Mouse (Mus musculus): ENCODE results near the gene Erlin1. TPM values are rescaled to one million over a fixed set of nuclear protein-coding genes. Genes with fewer than 3 reads are reported as not detected.

Gene Erlin1
- total and polyA plus RNA-seq, 3 experiments, result 8.2 to 21.7 (median 11.0) TPM

DNA sequence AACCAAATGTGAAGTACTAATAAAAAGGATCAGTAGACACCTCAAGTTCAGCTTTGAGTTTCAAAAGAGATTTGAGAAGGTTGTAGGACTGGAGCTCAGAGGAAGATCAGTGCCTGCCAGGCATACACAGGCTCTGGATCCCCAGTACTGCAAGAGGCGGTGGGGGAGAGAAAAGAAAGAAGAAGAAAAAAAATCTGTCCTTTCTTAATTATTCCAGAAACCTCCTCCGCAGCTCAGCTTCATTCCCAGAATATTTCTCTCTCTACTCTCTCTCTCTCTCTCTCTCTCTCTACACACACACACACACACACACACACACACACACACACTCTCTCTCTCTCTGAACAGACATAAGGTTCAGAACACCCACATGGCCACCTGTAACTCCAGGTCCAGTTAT is 10.4 kb upstream of the Erlin1 start:
- Histone ChIP-seq H3K36me3 (replicated peaks) (peaks cover 88% of the 10 kb centered on the region), H3K4me1 (ENCODE audit: insufficient read depth, low read depth, low read length) (no peaks in the 10 kb centered on the region), H3K27me3 (ENCODE audit: insufficient read depth, low read length) (no peaks in the 10 kb centered on the region), H3K9me3 (replicated peaks) (no peaks in the 10 kb centered on the region), H3K4me3 (ENCODE audit: low read depth, low read length) (no peak overlapping the region)
- DNase-seq (ENCODE audit: low spot score) (no peak), ATAC-seq (ENCODE audit: extremely low read depth, insufficient number of reproducible peaks, low FRiP score, poor library complexity, severe bottlenecking) (no peak)
- no peak for TF ChIP-seq CTCF (IDR thresholded peaks at IDR 0.05; ENCODE audit: low read depth, low read length)
- TF ChIP-seq GATA1 (IDR thresholded peaks at IDR 0.05; ENCODE audit: borderline replicate concordance, low read length), result no peak
- TF ChIP-seq POLR2AphosphoS5 (IDR thresholded peaks at IDR 0.05; ENCODE audit: insufficient replicate concordance, low read depth, low read length), result no peak
- no peak for TF ChIP-seq GATA2 (IDR thresholded peaks at IDR 0.05; ENCODE audit: borderline replicate concordance, low read depth, low read length)
- no peak for TF ChIP-seq TAL1 (conservative IDR thresholded peaks at IDR 0.05; ENCODE audit: low read depth, low read length)

DNA sequence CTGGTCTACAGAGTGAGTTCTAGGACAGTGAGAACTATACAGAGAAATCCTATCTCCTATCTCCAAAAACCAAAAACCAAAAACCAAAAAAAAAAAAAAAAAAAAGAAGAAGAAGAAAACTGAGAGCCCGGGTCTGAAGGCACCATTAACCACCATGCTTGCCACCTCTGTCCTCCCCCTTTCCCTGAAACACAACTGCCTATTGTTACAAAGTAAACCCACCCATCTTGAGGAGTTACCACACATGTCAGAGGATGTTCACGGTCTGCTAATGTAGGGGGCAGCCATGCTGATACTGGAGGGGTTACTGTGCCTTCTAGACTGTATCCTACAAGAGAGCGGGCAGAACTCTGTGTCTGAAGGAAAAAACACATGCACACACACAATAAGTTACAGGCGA is 7.4 kb upstream of the Erlin1 start:
- no peaks in the 10 kb centered on the region for H3K27me3 ChIP-seq (ENCODE audit: insufficient read depth, low read length)
- H3K36me3 ChIP-seq (replicated peaks), result peaks cover 85% of the 10 kb centered on the region
- TF ChIP-seq GATA1 (IDR thresholded peaks at IDR 0.05; ENCODE audit: borderline replicate concordance, low read length), result no peak
- no peak for TF ChIP-seq GATA2 (IDR thresholded peaks at IDR 0.05; ENCODE audit: borderline replicate concordance, low read depth, low read length)
- TF ChIP-seq CTCF (IDR thresholded peaks at IDR 0.05; ENCODE audit: low read depth, low read length), result no peak
- no peak for TF ChIP-seq POLR2AphosphoS5 (IDR thresholded peaks at IDR 0.05; ENCODE audit: insufficient replicate concordance, low read depth, low read length)
- TF ChIP-seq TAL1 (conservative IDR thresholded peaks at IDR 0.05; ENCODE audit: low read depth, low read length), result no peak
- DNase-seq (ENCODE audit: low spot score) (no peak), ATAC-seq (ENCODE audit: extremely low read depth, insufficient number of reproducible peaks, low FRiP score, poor library complexity, severe bottlenecking) (no peak)
- H3K9me3 ChIP-seq (replicated peaks), result no peaks in the 10 kb centered on the region
- no peak overlapping the region for H3K4me3 ChIP-seq (ENCODE audit: low read depth, low read length)
- H3K4me1 ChIP-seq (ENCODE audit: insufficient read depth, low read depth, low read length), result no peaks in the 10 kb centered on the region

DNA sequence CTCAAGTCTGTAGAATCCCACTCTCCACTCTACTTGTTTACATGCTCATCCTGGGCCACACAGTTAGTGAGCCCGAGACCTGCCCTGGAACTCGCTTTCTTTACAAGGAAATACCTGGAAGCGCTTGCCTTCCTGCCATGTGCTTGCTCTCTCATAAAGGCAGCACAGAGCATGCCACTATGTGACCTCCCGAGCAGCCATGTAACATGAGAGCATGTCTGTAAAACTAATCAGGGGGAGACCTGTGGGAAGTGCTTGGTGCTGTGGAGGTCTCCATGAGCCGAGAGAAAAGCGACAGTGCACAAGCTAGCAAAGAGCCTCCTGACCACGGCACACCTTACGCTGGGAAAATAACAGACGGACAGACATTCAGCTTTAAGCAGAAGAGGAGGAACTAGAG is 6.9 kb upstream of the Erlin1 start:
- Histone ChIP-seq H3K36me3 (replicated peaks) (peaks cover 85% of the 10 kb centered on the region), H3K4me1 (ENCODE audit: insufficient read depth, low read depth, low read length) (peaks cover 2% of the 10 kb centered on the region), H3K27me3 (ENCODE audit: insufficient read depth, low read length) (no peaks in the 10 kb centered on the region), H3K4me3 (ENCODE audit: low read depth, low read length) (no peak overlapping the region), H3K9me3 (replicated peaks) (no peaks in the 10 kb centered on the region)
- DNase-seq (ENCODE audit: low spot score) (no peak), ATAC-seq (ENCODE audit: extremely low read depth, insufficient number of reproducible peaks, low FRiP score, poor library complexity, severe bottlenecking) (no peak)
- TF ChIP-seq TAL1 (conservative IDR thresholded peaks at IDR 0.05; ENCODE audit: low read depth, low read length) (no peak), CTCF (IDR thresholded peaks at IDR 0.05; ENCODE audit: low read depth, low read length) (no peak), GATA2 (IDR thresholded peaks at IDR 0.05; ENCODE audit: borderline replicate concordance, low read depth, low read length) (no peak), GATA1 (IDR thresholded peaks at IDR 0.05; ENCODE audit: borderline replicate concordance, low read length) (no peak), POLR2AphosphoS5 (IDR thresholded peaks at IDR 0.05; ENCODE audit: insufficient replicate concordance, low read depth, low read length) (no peak)

DNA sequence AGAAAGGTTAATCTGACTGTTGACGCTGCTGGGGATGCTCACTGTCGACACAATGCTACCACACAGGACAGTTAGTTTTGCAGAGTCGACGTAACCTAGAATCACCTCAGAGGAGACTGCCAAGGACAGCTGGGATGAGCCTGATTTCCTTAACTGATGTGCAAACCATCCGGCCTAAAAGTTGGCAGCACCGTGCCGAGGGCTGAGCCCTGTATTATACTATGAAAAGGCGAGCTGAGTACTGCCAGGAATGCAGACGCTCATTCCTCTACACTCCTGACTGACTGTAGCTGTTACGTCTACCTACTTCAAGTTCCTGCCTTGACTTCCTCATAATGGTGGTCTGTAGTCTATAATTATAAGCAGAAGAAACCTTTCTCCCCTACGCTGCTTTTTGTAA is 5.4 kb upstream of the Erlin1 start:
- H3K36me3 ChIP-seq (replicated peaks), result peaks cover 77% of the 10 kb centered on the region
- H3K27me3 ChIP-seq (ENCODE audit: insufficient read depth, low read length), result no peaks in the 10 kb centered on the region
- no peaks in the 10 kb centered on the region for H3K9me3 ChIP-seq (replicated peaks)
- no peak overlapping the region for H3K4me3 ChIP-seq (ENCODE audit: low read depth, low read length)
- ATAC-seq (ENCODE audit: extremely low read depth, insufficient number of reproducible peaks, low FRiP score, poor library complexity, severe bottlenecking), result no peak
- DNase-seq (ENCODE audit: low spot score), result no peak
- peaks cover 14% of the 10 kb centered on the region for H3K4me1 ChIP-seq (ENCODE audit: insufficient read depth, low read depth, low read length)
- TF ChIP-seq TAL1 (conservative IDR thresholded peaks at IDR 0.05; ENCODE audit: low read depth, low read length) (no peak), GATA2 (IDR thresholded peaks at IDR 0.05; ENCODE audit: borderline replicate concordance, low read depth, low read length) (no peak), CTCF (IDR thresholded peaks at IDR 0.05; ENCODE audit: low read depth, low read length) (no peak)

DNA sequence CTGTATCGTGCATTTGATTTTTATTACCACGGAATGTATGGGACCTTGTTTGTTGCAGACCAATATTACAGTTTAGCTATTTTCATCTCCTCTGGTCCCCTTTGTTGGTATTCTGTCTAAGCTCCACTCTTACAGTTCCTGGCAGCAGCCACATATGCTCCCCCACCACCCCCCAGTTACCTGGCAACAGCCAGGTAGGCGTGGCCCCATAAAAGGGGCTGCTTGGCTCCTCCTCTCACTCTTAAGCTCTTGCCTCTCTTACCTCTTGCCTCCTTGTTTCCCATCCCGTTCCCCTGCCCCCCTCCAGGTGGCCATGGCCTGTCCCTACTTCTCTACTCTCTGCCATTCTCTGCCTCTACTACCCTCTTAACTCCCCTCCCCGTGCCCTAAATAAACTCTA is 1.6 kb upstream of the Erlin1 start:
- Histone ChIP-seq H3K27me3 (ENCODE audit: insufficient read depth, low read length) (no peaks in the 10 kb centered on the region), H3K4me1 (ENCODE audit: insufficient read depth, low read depth, low read length) (peaks cover 36% of the 10 kb centered on the region), H3K36me3 (replicated peaks) (peaks cover 54% of the 10 kb centered on the region), H3K9me3 (replicated peaks) (no peaks in the 10 kb centered on the region), H3K4me3 (ENCODE audit: low read depth, low read length) (no peak overlapping the region)
- ATAC-seq (ENCODE audit: extremely low read depth, insufficient number of reproducible peaks, low FRiP score, poor library complexity, severe bottlenecking) (no peak), DNase-seq (ENCODE audit: low spot score) (no peak)
- TF ChIP-seq GATA2 (IDR thresholded peaks at IDR 0.05; ENCODE audit: borderline replicate concordance, low read depth, low read length) (no peak), CTCF (IDR thresholded peaks at IDR 0.05; ENCODE audit: low read depth, low read length) (no peak), TAL1 (conservative IDR thresholded peaks at IDR 0.05; ENCODE audit: low read depth, low read length) (no peak), POLR2AphosphoS5 (IDR thresholded peaks at IDR 0.05; ENCODE audit: insufficient replicate concordance, low read depth, low read length) (no peak), GATA1 (IDR thresholded peaks at IDR 0.05; ENCODE audit: borderline replicate concordance, low read length) (no peak)

DNA sequence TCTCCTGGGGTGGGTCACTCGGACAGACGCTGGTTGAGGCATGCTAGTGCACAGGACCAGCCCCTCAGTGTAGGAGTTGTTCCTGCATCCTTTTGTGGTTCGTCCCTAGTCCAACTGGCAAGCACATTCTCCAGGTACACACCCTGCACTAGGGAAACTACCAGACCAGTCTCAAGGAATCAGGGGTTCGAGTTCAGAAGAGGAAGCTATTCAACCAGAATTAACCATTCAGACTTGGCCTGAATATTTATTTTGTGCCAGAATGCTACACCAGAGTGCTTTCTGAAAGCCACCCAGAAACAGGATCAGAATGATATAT is 288 bp upstream of the Erlin1 start:
- no peaks in the 10 kb centered on the region for H3K27me3 ChIP-seq (ENCODE audit: insufficient read depth, low read length)
- no peak for TF ChIP-seq GATA2 (IDR thresholded peaks at IDR 0.05; ENCODE audit: borderline replicate concordance, low read depth, low read length)
- TF ChIP-seq GATA1 (IDR thresholded peaks at IDR 0.05; ENCODE audit: borderline replicate concordance, low read length), result no peak
- TF ChIP-seq TAL1 (conservative IDR thresholded peaks at IDR 0.05; ENCODE audit: low read depth, low read length), result no peak
- TF ChIP-seq POLR2AphosphoS5 (IDR thresholded peaks at IDR 0.05; ENCODE audit: insufficient replicate concordance, low read depth, low read length), result no peak
- TF ChIP-seq CTCF (IDR thresholded peaks at IDR 0.05; ENCODE audit: low read depth, low read length), result no peak
- peaks cover 36% of the 10 kb centered on the region for H3K4me1 ChIP-seq (ENCODE audit: insufficient read depth, low read depth, low read length)
- H3K4me3 ChIP-seq (ENCODE audit: low read depth, low read length), result peak overlapping the region; percentile 83
- ATAC-seq (ENCODE audit: extremely low read depth, insufficient number of reproducible peaks, low FRiP score, poor library complexity, severe bottlenecking) (no peak), DNase-seq (ENCODE audit: low spot score) (no peak)
- H3K9me3 ChIP-seq (replicated peaks), result no peaks in the 10 kb centered on the region
- H3K36me3 ChIP-seq (replicated peaks), result peaks cover 47% of the 10 kb centered on the region

DNA sequence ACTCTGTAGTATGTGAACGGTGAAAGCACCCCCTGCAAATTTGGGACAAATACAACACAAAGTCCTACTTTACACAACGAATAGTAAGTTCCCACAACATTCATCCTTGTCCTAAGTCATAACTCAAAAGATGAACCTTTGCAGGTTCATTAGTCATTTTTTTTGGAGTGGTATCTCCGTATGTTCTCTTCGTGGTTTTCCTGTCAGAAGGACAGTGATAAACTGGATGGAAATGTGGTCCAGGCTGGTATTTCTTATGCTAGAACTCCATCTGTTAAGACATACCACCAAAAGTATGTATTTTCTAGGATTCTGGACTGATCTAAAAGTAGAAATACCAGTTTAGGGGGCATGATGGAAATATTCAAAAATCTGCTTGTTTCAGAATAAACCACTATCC is 1.4 kb downstream of the Erlin1 start:
- Histone ChIP-seq H3K9me3 (replicated peaks) (no peaks in the 10 kb centered on the region), H3K4me3 (ENCODE audit: low read depth, low read length) (no peak overlapping the region; the same call in 1 of the 2 replicates), H3K27me3 (ENCODE audit: insufficient read depth, low read length) (no peaks in the 10 kb centered on the region), H3K36me3 (replicated peaks) (peaks cover 52% of the 10 kb centered on the region), H3K4me1 (ENCODE audit: insufficient read depth, low read depth, low read length) (peaks cover 36% of the 10 kb centered on the region)
- no peak for DNase-seq (ENCODE audit: low spot score)
- no peak for ATAC-seq (ENCODE audit: extremely low read depth, insufficient number of reproducible peaks, low FRiP score, poor library complexity, severe bottlenecking)
- TF ChIP-seq TAL1 (conservative IDR thresholded peaks at IDR 0.05; ENCODE audit: low read depth, low read length), result no peak
- TF ChIP-seq GATA1 (IDR thresholded peaks at IDR 0.05; ENCODE audit: borderline replicate concordance, low read length), result no peak
- no peak for TF ChIP-seq POLR2AphosphoS5 (IDR thresholded peaks at IDR 0.05; ENCODE audit: insufficient replicate concordance, low read depth, low read length)
- TF ChIP-seq CTCF (IDR thresholded peaks at IDR 0.05; ENCODE audit: low read depth, low read length), result no peak
- TF ChIP-seq GATA2 (IDR thresholded peaks at IDR 0.05; ENCODE audit: borderline replicate concordance, low read depth, low read length), result no peak

All from G1E (cell line).